ENCODE assay signal across 20 mouse cellular contexts in the genomic region with DNA sequence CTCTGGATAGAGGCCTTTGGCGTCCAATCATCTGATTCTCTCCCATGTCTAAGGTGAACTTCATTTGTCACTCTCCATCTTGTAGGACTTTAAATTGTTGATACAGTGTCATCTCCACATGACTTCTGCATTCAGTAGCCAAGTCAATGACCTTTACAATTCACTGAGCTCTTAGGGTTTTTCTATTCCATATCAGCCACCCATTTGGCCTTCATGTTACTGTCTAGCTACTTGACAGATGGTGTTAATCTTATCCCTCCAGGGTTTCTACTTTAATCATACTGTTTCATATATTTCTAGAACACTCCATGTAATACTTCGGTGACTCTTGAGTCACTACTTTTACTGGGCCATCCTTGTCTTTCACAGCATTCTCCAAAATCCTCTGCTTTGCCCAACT.
DNase-seq lines count a peak whose midpoint lies in the region; ATAC-seq lines count a peak whose summit lies in the region.
"Had no signal": no experiment of that assay in that cellular context is flagged by ENCODE, and none has a peak within 500 bp of the region (broad histone marks: within the 10 kb centered on the region; RNA-seq: fewer than 3 reads in every experiment).

No protein-coding gene starts in this region.

- ATAC-seq in cerebellum, adult (ENCODE audit: insufficient number of reproducible peaks, low FRiP score, low TSS enrichment): peak; percentile 58
- ATAC-seq: activated CD4-positive, CD25-positive, alpha-beta regulatory T cell, adult 4 months; CD4-positive, CD25-positive, alpha-beta regulatory T cell, adult 4 months; Patski had no signal

- DNase-seq in cerebellum, adult 9-11 months: no peak
- peak; percentile 42 for DNase-seq in cerebellum, adult 9-10 months
- DNase-seq in cerebellum, adult 11-12 months: no peak
- DNase-seq in brain, adult 2 months (ENCODE audit: low read depth, low spot score): peak; percentile 64
- DNase-seq in thymus, postnatal 0 days (ENCODE audit: low spot score): no peak
- DNase-seq: adrenal gland, adult 2 months; adrenal gland, adult 8-10 months; adrenal gland, postnatal 10 days; adrenal gland, postnatal 14 days; adrenal gland, postnatal 25 days; adrenal gland, postnatal 36 days; B cell, adult 2 months; cerebellum, adult 11 months; cerebellum, adult 18-20 months; cerebellum, adult 8-10 months; cerebellum, postnatal 10 days had no signal

Comparison
In these comparisons a context has a peak if more than half of its experiments do, and no peak if none do; other contexts are left out.
1. DNase-seq: peak in cerebellum, adult 9-10 months (single experiment) and brain, adult 2 months (single experiment); none in cerebellum, adult 9-11 months (single experiment), cerebellum, adult 11-12 months (single experiment) and thymus, postnatal 0 days (single experiment).